Mouse (Mus musculus): ENCODE results near the gene Furin.
"Not testable (repeated sequence)": the region's sequence is repeated elsewhere in the genome, so short reads cannot be mapped to it uniquely, and the experiment has no call there.

Gene Furin

DNA sequence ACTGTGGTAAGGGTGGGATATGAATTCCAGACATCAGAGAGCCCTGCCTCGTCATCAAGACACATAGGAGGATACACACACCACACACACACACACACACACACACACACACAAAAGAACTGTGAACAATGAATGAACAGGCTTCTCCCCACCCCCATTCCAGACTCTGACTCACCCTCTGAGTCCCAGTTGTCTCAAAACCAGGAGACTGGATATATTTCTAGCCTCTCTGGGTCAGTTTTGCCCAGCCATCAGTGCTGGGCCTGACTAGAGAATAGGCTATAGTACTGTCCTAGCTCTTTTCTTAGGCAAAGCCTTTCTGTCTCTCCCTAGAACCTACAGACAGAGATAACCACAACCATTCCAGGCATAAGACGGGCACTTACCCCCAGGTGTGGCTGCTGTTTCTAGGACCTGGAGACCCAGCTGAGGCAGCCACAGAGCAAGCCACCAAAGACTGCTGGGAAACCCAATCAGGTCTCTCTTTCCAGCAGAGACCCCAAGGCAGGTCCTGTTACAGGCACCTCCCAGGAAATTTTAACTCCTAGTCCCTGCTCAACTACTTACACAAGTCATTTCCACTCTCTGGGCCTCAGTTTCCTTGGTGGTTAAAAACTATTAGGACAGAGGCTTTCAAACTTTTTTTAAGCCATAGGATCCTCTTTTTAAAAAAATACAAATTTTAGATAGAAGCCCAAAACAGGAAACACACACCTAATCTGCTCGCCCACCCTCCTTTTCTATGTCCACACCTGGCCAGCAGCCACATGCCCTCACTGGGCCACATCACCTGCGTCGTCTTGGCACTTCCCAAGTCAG, 4.0 kb downstream of the Furin start:
- DNase-seq (ENCODE audit: low spot score in 2 of 2) = peak in 1 of 2 experiments; percentile 24

DNA sequence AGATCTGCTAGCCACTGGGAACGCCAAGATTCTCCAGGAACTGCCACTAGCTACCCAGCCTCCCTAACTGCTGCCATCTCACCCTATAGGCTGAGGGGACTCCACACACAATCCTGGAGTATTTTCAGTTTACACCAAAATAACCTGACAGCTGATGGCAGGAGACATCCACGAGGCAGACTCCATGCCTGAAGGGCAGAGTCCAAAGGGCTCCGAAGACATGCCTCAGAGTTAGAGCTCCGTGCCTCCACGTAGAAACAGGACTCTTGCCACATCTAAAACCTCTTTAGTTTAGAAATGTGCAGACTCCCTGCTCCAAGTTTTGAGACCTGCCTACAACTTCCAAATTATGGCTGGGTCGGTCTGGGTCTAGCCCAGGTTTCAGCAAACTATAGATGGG, 4.7 kb downstream of the Furin start:
- DNase-seq (ENCODE audit: low spot score in 2 of 2) = no peak

DNA sequence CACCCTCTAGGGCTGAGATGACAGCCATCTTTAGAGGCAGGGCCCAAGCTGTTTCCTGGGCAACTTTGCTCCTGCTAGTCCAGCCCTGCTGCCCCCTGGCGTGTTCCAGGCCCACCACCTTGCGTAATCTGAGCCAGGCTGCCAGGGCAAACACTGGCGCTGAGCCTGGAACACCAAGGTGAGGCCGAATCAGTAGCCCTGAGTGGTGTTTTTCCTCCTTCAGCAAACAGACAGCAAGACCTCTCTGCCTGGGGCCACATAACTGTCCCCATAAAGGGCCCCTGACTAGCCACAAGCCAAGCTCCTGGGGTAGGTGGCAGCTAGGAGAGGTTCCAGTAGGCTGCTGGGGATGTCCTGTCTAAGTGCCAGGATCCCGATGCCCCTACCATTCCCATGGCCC, 5.1 kb downstream of the Furin start:
- DNase-seq (ENCODE audit: low spot score in 2 of 2) = no peak

DNA sequence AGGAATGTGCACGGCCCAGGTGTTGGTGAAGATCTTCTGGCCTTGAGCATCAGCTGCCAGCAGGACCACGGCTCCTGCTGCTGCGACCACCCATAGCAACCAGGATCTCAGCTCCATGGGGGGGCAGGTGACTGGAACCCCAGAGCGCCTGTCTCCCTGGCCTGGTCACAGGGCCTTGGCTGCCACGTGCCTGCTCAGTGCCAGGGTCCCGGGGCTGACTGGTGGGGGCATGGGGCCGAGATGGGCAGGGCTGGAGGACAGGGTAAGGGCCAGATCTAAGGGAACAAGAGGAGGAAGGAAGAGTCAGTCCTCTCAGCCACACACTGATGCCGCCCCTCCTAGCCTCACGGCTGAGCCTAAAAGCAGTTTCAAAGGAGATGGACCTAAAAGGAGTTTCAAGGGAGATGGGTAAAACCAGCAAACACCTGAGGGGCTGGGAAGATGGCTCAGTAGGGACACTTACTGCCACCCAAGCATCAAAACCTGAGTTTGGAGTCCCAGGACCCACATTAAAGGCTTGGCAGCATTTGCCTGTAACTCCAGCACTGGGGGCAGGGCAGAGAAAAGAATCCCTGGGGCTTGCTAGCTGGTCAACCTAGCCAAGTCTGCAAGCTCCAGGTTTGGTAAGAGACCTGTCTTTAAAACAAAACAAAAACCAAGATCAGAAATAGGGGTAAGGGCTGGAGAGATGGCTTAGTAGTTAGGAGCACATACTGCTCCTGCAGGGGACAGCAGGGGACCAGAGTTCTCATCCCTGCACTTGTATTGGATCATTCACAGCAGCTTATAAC, 6.4 kb downstream of the Furin start:
- DNase-seq (ENCODE audit: low spot score in 2 of 2) = no peak

DNA sequence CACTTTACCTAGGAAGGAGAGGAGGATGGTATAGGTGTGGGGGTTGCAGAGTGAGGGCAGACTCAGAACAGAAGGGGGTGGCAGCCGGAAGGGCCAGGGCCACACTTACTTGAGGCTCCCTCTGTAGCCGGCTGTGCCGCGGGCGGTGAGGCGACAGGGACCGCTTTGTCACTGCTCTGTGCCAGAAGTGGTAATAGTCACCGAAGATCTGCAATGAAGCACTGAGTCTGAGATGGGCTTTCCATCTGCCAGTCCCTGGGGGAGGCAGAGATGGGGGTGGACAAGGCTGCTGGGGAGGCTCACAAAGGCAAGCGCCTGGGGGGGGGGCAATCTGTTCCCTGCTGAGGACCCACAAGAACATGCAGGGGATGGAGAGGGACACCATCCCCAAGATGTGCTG, 7.2 kb downstream of the Furin start:
- DNase-seq (ENCODE audit: low spot score in 2 of 2) = no peak

DNA sequence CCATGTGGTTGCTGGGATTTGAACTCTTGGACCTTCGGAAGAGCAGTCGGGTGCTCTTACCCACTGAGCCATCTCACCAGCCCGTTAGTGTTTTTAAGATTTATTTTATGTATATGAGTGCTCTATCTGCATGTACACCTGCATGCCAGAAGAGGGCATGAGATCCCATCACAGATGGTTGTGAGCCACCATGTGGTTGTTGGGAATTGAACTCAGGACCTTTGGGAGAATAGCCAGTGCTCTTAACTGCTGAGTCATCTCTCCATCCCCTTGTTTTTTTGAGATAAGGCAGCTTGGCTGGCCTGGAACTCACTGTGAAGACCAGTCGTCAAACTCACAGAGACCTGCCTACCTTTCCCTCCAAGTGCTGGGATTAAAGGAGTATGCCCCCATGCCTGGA, 8.8 kb downstream of the Furin start:
- not testable (repeated sequence) for DNase-seq (ENCODE audit: low spot score in 2 of 2)

DNA sequence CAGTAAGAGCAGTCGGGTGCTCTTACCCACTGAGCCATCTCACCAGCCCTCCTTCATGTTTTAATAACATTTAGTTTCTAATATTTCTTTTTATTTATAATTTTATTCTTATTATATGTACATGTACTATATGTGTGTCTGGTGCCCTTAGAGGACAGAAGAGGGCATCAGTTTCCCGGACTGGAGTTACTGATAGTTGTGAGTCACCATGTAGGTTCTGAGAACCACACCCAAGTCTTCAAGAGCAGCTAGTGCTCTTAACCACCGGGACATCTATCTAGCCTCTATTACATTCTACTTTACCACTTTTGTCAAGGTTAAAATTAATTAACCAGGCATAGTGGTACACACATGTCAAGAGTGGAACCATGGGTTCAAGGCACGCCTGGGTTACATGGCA, 10.6 kb downstream of the Furin start:
- no peak for DNase-seq (ENCODE audit: low spot score in 2 of 2)

DNA sequence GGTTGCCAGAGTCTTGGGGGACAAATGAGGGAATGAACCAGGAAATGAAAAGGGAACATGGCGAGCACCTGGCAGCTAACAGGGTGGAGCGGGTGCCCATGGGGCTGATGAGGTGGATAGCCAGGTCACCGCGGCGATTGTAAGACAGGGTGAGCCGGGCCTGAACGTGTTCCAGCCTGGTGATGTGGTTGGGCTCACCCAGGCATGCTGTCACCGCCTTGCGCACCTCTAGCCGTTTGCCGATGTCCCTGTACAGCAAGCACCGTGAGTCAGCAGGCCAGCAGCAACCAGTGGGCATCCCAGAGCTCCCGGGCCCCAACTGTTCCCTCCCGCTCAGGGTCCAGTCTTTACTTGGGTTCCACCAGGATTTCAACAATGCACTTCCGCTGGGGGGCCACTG, 13.1 kb downstream of the Furin start:
- no peak for DNase-seq (ENCODE audit: low spot score in 2 of 2)

DNA sequence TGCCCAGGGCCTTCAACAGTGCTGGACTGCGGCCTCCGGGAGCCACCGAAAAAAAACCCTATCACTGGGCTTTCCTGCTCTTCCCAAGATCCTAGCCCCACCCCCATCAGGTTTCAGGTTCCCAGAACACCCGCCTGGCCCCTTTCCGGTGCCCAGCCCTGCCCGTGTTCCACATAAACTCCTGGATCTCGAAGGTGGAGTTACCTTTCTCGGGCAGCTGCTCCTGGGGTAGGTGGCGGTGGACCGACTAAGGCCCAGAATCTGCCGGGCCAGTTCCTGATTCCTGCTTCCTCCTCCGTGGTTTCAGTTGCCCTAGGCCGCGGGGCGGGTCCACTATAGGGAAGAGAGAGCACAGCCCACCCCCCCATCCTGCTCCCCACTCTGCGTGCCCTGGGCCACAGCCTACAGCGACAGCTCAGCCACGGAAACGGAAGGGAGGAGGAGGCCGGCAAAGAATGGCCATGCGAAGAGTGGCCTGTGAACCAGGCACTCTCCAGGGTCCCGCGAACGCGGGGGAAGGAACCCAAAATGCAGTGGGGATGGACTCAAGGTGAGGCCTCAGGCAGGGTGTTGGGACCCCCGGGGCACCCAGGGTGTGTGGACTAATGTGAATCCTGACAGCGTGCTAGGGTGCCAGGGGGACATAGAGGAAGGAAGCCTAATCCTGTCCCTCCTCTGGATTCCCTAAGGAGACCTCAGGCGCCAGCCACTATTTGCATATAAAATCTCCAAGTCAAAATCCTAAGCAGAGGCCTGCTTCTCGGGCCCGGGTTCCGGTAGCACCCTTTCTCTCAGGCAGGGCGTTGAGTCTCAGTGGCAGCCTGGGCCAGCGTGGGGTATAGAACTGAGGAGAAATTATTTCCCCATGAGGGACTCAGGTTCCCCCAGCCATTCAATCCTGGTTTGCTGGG, 17.3 kb downstream of the Furin start, which contains the start of gene Fes:
Gene Fes (minus strand): TSS at position 314 of the 911 bp plus-strand sequence.
- peak; percentile 61 to 68 for DNase-seq (ENCODE audit: low spot score in 2 of 2)

DNA sequence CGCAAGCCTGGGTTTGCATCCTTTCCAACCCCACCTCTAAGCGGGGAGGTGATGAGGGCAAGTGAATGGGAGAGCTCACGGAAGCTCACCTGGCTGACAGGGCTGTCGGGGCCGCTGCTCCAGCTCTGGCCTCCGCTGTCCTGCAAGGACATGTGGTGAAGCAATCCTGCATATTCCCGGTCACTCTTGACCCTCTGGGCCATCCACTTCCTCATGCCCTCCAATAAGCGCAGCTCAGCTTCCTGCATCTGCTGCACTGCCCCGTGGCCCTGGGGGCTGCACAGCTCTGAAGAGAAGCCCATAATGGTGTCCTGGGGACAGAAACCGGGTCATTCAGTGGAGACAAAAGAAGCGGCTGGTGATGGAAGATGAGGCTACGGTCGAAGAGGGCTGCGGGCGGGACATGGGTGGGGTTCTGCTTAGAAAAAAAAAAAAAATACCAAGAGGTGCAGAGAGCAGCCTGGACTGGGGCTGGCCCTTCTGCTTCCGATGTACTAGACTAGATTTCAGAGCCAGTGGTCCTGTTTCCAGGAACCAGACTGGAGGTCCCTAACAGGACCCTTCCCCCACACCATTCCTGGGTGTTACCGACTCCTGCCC, 18.1 kb downstream of the Furin start:
- DNase-seq (ENCODE audit: low spot score in 2 of 2) = no peak

DNA sequence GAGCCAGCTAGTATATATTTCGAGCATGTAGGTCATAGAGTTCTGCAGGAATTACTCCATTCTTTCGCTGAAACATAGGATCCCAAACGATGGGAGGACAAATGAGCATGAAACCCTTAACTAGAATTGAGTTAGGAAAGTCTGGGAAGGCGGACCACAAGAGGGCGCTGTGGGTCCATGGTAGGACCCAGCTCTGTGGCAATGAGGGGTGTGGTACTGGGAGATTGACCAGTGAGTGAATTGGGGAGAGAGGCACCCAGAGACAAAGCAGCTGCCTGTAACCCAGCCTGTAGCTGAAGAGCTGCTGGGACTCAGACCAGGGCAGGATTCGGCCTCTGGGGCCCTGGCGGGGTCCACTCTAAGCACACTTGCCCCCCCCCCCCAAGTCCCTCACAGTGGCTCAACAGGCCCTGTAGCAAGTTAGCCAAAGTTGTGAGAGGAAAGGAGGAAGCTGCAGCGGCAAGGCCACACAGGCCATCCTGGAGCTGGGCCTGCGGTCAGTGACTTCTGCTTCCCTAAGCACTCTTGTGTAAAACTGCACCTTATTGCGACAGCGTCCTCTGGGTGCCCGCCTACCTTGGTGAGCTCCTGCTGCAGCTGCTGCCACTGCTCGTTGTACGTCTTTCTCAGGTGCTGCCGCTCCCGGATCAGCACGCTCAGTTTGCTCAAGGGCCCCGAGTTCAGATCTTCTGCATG, 18.9 kb downstream of the Furin start:
- peak; percentile 90 to 93 for DNase-seq (ENCODE audit: low spot score in 2 of 2)

DNA sequence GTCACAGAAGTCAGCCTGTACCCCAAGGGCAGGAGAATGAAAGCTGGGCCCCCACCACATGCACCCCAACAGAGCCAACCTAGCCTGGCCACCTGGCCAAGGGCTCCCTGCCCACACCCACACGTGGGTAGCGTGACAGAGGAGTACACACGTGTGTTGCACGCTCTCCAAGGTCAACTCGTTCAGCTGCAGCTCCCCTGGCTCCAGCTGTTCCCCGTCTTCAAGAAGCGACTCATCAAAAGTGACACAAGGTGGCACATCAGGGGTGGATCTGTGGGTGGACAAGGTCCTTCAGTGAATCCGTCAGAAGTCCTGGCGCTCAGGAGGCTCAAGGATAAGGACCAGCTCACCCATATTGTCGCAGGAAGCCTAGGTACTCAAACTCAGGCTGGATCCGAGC, 22.3 kb downstream of the Furin start:
- no peak for DNase-seq (ENCODE audit: low spot score in 2 of 2)

DNA sequence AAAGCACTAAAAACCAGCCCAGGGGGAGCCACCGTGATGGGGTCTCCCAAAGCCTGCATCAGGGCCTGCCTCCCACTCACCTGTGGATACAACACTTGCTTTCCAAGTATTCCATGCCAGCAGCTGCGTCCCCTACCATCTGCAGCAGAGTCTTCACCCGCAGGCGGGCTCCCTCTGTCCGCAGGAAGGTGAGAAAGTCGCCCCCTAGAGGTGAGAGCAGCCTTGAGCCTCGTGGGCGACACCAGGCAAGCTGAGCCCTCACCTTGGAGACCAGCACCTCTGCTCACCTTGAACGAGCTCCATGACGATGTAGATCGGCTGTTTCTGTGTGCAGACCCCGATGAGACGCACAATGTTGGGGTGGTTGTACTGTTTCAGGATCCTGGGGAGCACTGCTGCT, 25.7 kb downstream of the Furin start:
- no peak for DNase-seq (ENCODE audit: low spot score in 2 of 2)

DNA sequence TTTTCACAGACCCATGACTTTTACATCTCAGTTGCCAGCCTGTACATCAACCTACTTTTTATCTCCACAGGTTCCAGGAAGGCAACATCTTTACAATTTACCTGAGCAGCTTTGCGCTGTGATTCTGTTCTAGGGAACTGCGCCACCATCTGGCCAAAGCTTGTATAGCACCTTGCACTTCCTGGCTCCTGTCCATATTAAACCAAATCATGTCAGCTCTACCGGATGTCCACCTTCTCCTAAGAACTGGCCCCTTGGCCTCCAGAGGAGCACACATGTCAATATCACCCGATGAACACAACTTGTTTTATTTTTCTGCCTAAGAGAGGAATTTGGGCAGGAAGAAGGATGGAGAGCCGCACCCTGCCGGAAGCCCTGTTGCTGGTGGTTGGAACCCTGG, 27.8 kb downstream of the Furin start:
- no peak for DNase-seq (ENCODE audit: low spot score in 2 of 2)

DNA sequence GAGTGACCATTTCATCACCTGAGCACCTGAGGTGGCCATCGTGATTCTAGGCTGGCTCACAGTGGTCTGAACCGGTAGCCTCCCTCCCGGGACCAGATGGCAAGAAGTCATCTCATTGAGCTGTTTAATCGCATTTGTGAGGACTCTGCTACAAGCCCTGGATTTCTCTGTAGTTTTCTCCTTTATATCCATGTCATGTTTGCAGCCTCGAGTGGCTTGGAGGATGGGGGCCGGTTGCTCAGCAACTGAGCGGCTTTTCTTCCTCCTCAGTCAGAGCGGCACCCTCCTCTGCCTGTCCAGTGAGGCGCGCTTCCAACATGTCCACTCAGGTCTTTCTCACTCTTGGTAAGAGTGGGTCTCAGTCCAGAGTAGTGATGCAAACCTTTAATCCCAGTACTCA, 29.0 kb downstream of the Furin start:
- no peak for DNase-seq (ENCODE audit: low spot score in 2 of 2)

DNA sequence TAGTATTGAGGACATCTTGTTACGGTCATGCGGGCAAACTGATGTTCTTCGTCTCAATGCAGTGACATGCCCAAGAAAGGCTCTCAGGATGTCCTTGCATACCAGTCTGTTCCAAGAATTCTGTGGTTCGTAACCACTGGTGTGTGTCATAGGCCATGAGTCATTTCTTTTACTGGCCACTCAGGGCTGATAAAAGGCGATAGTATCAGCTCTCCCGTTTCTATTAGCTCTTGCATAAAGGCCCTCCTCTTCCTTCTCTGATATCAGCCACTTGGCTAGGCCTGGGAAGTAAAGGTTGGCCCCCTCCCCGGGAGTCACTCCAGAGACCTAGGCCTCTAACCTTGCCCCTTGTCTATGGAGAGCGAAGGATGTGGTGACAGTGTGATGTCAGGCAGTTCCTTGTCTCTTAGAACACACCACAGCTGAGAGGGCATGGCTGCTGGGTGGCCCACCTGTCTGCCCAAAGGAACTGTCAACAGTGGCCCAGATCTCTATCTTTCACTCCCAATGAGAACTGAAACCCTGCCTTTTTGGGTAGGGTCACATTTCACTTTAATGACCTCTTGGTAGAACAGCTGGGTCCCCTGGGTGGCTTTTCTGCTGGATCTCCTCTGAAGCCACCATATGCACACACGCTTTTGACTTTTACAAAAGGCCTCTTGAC, 29.7 kb downstream of the Furin start:
- no peak for DNase-seq (ENCODE audit: low spot score in 2 of 2)

DNA sequence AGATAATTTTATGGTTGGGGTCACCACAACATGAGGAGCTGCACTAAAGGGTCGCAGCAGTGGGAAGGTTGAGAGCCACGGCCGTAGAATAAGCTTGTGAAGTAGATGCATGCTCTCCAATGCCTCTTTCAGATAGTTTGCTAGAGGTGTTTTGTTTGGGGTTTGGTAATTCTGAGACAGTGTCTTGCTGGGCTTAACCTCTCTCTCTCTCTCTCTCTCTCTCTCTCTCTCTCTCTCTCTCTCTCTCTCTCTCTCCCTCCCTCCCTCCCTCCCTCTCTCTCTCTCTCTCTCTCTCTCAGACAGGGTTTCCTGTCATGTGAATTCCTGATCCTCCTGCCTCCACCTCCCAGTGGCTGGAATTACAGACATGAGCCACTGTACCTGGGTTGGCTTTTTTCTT, 30.5 kb downstream of the Furin start:
- DNase-seq (ENCODE audit: low spot score in 2 of 2) = no peak

DNA sequence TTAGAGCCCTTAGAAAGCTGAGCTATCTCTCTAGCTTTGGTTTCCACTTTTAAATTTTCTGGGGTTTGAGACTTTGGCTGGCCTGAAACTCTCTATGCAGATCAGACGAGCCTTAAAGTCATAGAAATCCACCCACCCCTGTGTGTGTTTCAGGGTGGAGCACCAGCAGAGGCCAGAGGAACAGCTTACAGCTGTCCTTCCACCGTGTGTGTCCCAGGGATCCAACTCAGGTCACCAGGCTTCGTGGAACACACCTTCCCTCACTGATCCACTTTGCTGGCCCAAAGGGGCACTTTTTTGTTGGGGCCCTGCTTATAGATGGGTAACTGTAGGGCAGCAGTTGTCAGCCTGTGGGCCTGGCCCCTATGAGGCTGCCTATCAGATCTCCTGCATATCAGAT, 31.0 kb downstream of the Furin start:
- DNase-seq (ENCODE audit: low spot score in 2 of 2) = no peak

DNA sequence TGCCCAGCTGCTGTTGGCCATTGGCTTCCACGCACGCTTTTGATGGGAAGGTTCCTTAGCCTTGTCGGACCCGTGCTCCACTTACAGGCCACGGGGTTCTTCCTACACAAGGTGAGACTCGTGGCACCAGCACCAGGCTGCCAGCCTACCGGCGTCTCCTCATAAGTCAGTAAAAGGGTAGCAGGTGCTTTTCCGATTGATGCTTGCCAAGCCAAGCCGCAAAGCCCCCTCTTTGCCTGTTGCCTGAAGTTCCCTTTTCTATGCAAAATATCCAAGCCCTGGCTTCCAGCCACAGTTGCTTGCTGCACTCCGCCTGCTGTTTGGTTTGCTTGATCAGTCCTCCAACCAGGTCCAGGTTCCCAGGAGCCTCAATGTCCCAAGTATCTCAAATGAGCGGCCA, 31.4 kb downstream of the Furin start:
- peak; percentile 64 to 67 for DNase-seq (ENCODE audit: low spot score in 2 of 2)

DNA sequence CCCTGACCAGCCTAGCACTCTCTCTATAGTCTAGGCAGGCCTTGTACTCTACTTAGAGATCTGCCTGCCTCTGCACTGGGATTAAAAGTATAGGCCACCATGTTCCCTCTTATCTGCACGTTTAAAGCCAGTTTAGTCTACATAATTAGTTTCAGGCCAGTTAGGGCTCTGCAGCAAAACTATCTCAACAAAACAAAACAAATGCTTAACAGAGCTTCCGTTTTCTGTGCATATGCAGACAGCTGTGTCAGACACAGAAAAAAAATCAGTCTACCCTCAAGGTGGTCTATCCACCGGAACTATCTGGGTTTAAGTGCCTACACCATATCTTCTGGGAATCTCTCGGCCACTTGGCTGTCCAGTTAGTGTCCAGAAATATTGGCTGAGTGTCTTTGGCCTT, 31.9 kb downstream of the Furin start:
- DNase-seq (ENCODE audit: low spot score in 2 of 2) = no peak

DNA sequence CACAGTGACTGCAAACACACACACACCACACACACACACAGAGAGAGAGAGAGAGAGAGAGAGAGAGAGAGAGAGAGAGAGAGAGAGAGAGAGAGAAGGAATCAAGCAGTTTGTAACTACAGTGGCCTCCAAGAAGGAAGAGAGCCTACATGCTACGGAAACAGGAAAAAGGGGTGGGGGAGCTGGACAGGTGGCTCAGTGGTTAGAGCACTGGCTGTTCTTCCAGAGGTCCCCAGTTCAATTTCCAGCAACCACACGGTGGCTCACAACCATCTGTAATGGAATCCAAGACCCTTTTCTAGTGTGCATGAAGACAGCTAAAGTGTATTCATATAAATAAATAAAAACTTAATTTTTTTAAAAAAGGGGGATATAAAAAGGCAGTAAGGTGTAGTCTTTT, 32.6 kb downstream of the Furin start:
- no peak for DNase-seq (ENCODE audit: low spot score in 2 of 2)
